ENCODE assay signal across 8 mouse cellular contexts in the genomic region with DNA sequence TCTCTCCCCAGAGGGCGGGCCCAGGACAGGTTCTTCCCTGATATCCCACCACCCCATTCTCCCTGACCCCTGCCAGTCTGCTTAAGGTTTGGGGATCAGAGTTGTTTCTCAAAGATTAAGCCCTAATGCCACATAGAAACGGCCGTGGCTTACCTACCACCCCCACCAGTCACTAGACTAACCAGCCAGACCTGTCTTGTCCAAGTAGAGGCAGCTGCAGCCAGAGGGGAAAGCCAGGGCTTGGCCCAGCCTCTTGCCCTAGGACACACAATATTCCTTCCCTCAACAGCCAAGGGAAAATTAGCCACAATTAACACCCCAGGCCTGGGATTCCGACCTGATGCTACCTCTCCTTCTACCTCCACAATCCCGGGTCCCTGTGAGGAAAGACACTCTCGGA. TPM values are rescaled to one million over a fixed set of nuclear protein-coding genes. Genes with fewer than 3 reads are reported as not detected.
DNase-seq lines count a peak whose midpoint lies in the region; ATAC-seq and TF ChIP-seq lines count a peak whose summit lies in the region.

No protein-coding gene starts in this region.

- peak overlapping the region; percentile 45 for H3K9ac ChIP-seq in kidney, embryonic 15.5 days
- H3K9ac ChIP-seq in hindbrain, postnatal 0 days (replicated peaks; ENCODE audit: low read length): peak overlapping the region; percentile 35
- peak overlapping the region; percentile 99 for H3K9ac ChIP-seq in midbrain, embryonic 13.5 days (replicated peaks)

- TF ChIP-seq CTCF in hindbrain, postnatal 0 days (IDR thresholded peaks at IDR 0.05; ENCODE audit: low read depth): no peak

- H3K4me3 ChIP-seq in kidney, embryonic 15.5 days (replicated peaks): peak overlapping the region; percentile 94
- peak overlapping the region; percentile 79 for H3K4me3 ChIP-seq in hindbrain, postnatal 0 days (ENCODE audit: low read length)
- H3K4me3 ChIP-seq in midbrain, embryonic 13.5 days (replicated peaks): peak overlapping the region; percentile 95

- peak overlapping the region; percentile 100 for H3K27ac ChIP-seq in kidney, embryonic 15.5 days
- H3K27ac ChIP-seq in hindbrain, postnatal 0 days: peak overlapping the region; percentile 88
- peak overlapping the region; percentile 100 for H3K27ac ChIP-seq in midbrain, embryonic 13.5 days

- peak overlapping the region; percentile 87 for H3K4me2 ChIP-seq in kidney, embryonic 15.5 days
- peak overlapping the region; percentile 93 for H3K4me2 ChIP-seq in hindbrain, postnatal 0 days (ENCODE audit: low read depth, low read length)
- H3K4me2 ChIP-seq in midbrain, embryonic 13.5 days (replicated peaks): peak overlapping the region; percentile 96

- peaks cover 52% of the 10 kb centered on the region for H3K4me1 ChIP-seq in kidney, embryonic 15.5 days
- peaks cover 23% of the 10 kb centered on the region for H3K4me1 ChIP-seq in hindbrain, postnatal 0 days (ENCODE audit: insufficient read depth, low read length)
- H3K4me1 ChIP-seq in midbrain, embryonic 13.5 days (replicated peaks): peaks cover 49% of the 10 kb centered on the region

- DNase-seq in kidney, postnatal 25 days: no peak
- peak; percentile 18 for DNase-seq in embryo, embryonic 10.5 days (ENCODE audit: low spot score)
- no peak for DNase-seq in hindbrain, postnatal 0 days (ENCODE audit: low spot score)
- DNase-seq in B cell, adult 2 months: no peak
- no peak for DNase-seq in right cerebral cortex, postnatal 4 days
- no peak for DNase-seq in T-cell, adult 2 months (ENCODE audit: low spot score)

- no peaks in the 10 kb centered on the region for H3K9me3 ChIP-seq in kidney, embryonic 15.5 days (replicated peaks)
- H3K9me3 ChIP-seq in hindbrain, postnatal 0 days (ENCODE audit: low read length): no peaks in the 10 kb centered on the region
- no peaks in the 10 kb centered on the region for H3K9me3 ChIP-seq in midbrain, embryonic 13.5 days

- no peak for ATAC-seq in kidney, embryonic 15.5 days (replicated peaks; ENCODE audit: low FRiP score)
- no peak for ATAC-seq in hindbrain, postnatal 0 days
- ATAC-seq in midbrain, embryonic 13.5 days: peak; percentile 5; the same call in 1 of the 2 replicates

- peaks cover 31% of the 10 kb centered on the region for H3K36me3 ChIP-seq in kidney, embryonic 15.5 days
- H3K36me3 ChIP-seq in hindbrain, postnatal 0 days (ENCODE audit: insufficient read depth, low read length): peaks cover 13% of the 10 kb centered on the region; the same call in 1 of the 2 replicates
- H3K36me3 ChIP-seq in midbrain, embryonic 13.5 days: peaks cover 36% of the 10 kb centered on the region

- WGBS in kidney, embryonic 15.5 days: 13% methylated on average over 6 of the region's 6 CpGs
- 22% methylated on average over 6 of the region's 6 CpGs for WGBS in hindbrain, postnatal 0 days
- WGBS in midbrain, embryonic 13.5 days: 21% methylated on average over 6 of the region's 6 CpGs

- H3K27me3 ChIP-seq in kidney, embryonic 15.5 days: no peaks in the 10 kb centered on the region
- H3K27me3 ChIP-seq in hindbrain, postnatal 0 days (ENCODE audit: insufficient read depth, low read length): no peaks in the 10 kb centered on the region
- H3K27me3 ChIP-seq in midbrain, embryonic 13.5 days: no peaks in the 10 kb centered on the region

RNA-seq across cellular contexts. Expression of gene Chd3, which starts 3.5 kb away (rescaled TPM):
- 54.8 and 62.8 TPM in 2 replicates for polyA plus RNA-seq in kidney, embryonic 15.5 days (2015; fragmentation: Nextera tagmentation; extraction: Ambion mirVana)
- total RNA-seq in hindbrain, postnatal 0 days (2014; rRNA removed): 252 and 255 TPM in 2 replicates
- polyA plus RNA-seq in hindbrain, postnatal 0 days (2015; fragmentation: Nextera tagmentation; extraction: Ambion mirVana): 46.6 and 49.7 TPM in 2 replicates
- 83.5 and 91.9 TPM in 2 replicates for polyA plus RNA-seq in midbrain, embryonic 13.5 days (2015; fragmentation: Nextera tagmentation; extraction: Ambion mirVana)

RNA-seq across cellular contexts. Expression of gene Rnf227, which starts 25.5 kb away (rescaled TPM):
- 16.6 and 17.1 TPM in 2 replicates for polyA plus RNA-seq in kidney, embryonic 15.5 days (2015; fragmentation: Nextera tagmentation; extraction: Ambion mirVana)
- total RNA-seq in hindbrain, postnatal 0 days (2014; rRNA removed): 127 and 141 TPM in 2 replicates
- 234 and 241 TPM in 2 replicates for polyA plus RNA-seq in hindbrain, postnatal 0 days (2015; fragmentation: Nextera tagmentation; extraction: Ambion mirVana)
- 146 and 155 TPM in 2 replicates for polyA plus RNA-seq in midbrain, embryonic 13.5 days (2015; fragmentation: Nextera tagmentation; extraction: Ambion mirVana)

RNA-seq across cellular contexts. Expression of gene Naa38, which starts 29.6 kb away (rescaled TPM):
- polyA plus RNA-seq in kidney, embryonic 15.5 days (2015; fragmentation: Nextera tagmentation; extraction: Ambion mirVana): 153 and 155 TPM in 2 replicates
- total RNA-seq in hindbrain, postnatal 0 days (2014; rRNA removed): 77.1 and 99.0 TPM in 2 replicates
- polyA plus RNA-seq in hindbrain, postnatal 0 days (2015; fragmentation: Nextera tagmentation; extraction: Ambion mirVana): 162 and 163 TPM in 2 replicates
- polyA plus RNA-seq in midbrain, embryonic 13.5 days (2015; fragmentation: Nextera tagmentation; extraction: Ambion mirVana): 92.2 and 105 TPM in 2 replicates

RNA-seq across cellular contexts. Expression of gene Cyb5d1, which starts 29.7 kb away (rescaled TPM):
- polyA plus RNA-seq in kidney, embryonic 15.5 days (2015; fragmentation: Nextera tagmentation; extraction: Ambion mirVana): 30.2 and 30.5 TPM in 2 replicates
- 21.8 and 26.9 TPM in 2 replicates for total RNA-seq in hindbrain, postnatal 0 days (2014; rRNA removed)
- 18.5 and 22.2 TPM in 2 replicates for polyA plus RNA-seq in hindbrain, postnatal 0 days (2015; fragmentation: Nextera tagmentation; extraction: Ambion mirVana)
- polyA plus RNA-seq in midbrain, embryonic 13.5 days (2015; fragmentation: Nextera tagmentation; extraction: Ambion mirVana): 41.8 and 47.7 TPM in 2 replicates

RNA-seq across cellular contexts. Expression of gene Tmem88, which starts 32.3 kb away (rescaled TPM):
- polyA plus RNA-seq in kidney, embryonic 15.5 days (2015; fragmentation: Nextera tagmentation; extraction: Ambion mirVana): 41.9 and 44.3 TPM in 2 replicates
- total RNA-seq in hindbrain, postnatal 0 days (2014; rRNA removed): 3.8 and 4.3 TPM in 2 replicates
- 8.7 and 9.5 TPM in 2 replicates for polyA plus RNA-seq in hindbrain, postnatal 0 days (2015; fragmentation: Nextera tagmentation; extraction: Ambion mirVana)
- polyA plus RNA-seq in midbrain, embryonic 13.5 days (2015; fragmentation: Nextera tagmentation; extraction: Ambion mirVana): 4.9 and 7.0 TPM in 2 replicates

Comparison
In these comparisons a context has a peak if more than half of its experiments do, and no peak if none do; other contexts are left out.
1. H3K9ac ChIP-seq: peak in every context shown above with its lines; median percentile 99 in midbrain, embryonic 13.5 days; 45 in kidney, embryonic 15.5 days; 35 in hindbrain, postnatal 0 days.